Mouse (Mus musculus) E14TG2a.4 (cell line): Measurements from ENCODE around the gene Actr1b.

Experiments used
- H3K27me3 ChIP-seq: 2 replicates; pipeline ENCODE4 v1.6.1; 2014; ENCODE audit warnings: low read length, control low read depth; ENCODE audit not compliant: insufficient read depth
- H3K36me3 ChIP-seq: 2 replicates; pipeline ENCODE4 v1.6.1; 2014; ENCODE audit warnings: low read length, control low read depth; ENCODE audit not compliant: insufficient read depth
- H3K4me1 ChIP-seq: replicated peaks from 2 replicates; pipeline ENCODE4 v1.6.1; 2014; ENCODE audit warnings: low read depth, low read length, control low read depth
- H3K4me3 ChIP-seq: replicated peaks from 2 replicates; pipeline ENCODE4 v1.5.1; 2014; ENCODE audit warnings: mild to moderate bottlenecking, low read length
- H3K9me3 ChIP-seq: 2 replicates; pipeline ENCODE4 v1.6.1; 2014; ENCODE audit warnings: low read length, control low read depth
- CTCF ChIP-seq: conservative IDR thresholded peaks from 2 replicates; pipeline ENCODE4 v1.5.1; 2014; ENCODE audit warnings: low read length
- NANOG ChIP-seq: IDR thresholded peaks from 2 replicates; pipeline ENCODE4 v1.6.1; 2014; ENCODE audit warnings: borderline replicate concordance, low read length, mixed read lengths
- POU5F1 ChIP-seq: IDR thresholded peaks from 2 replicates; pipeline ENCODE4 v1.6.1; 2014; ENCODE audit warnings: low read length, borderline replicate concordance

Actr1b gene

GRCm38 (mm10) chr1:36714311-36714710 is at the start of gene Actr1b:
Gene Actr1b, minus strand, starts transcription at chr1:36714422.
- no peak for TF ChIP-seq CTCF
- no peak for TF ChIP-seq POU5F1
- TF ChIP-seq NANOG, result no peak
- Histone ChIP-seq H3K27me3 (no peaks in the 10 kb centered on the region), H3K9me3 (peaks cover 11% of the 10 kb centered on the region), H3K4me1 (peaks cover 5% of the 10 kb centered on the region; the same call in 1 of the 2 replicates), H3K36me3 (no peaks in the 10 kb centered on the region), H3K4me3 (no peak within 1 kb of the TSS)

- no peaks in the 10 kb centered on the region for H3K9me3 ChIP-seq
- peaks cover 56% of the 10 kb centered on the region for H3K27me3 ChIP-seq
- H3K36me3 ChIP-seq, result no peaks in the 10 kb centered on the region
- H3K4me3 ChIP-seq, result no peak within 1 kb of the TSS
- peaks cover 39% of the 10 kb centered on the region for H3K4me1 ChIP-seq
- TF ChIP-seq CTCF (no peak), NANOG (no peak), POU5F1 (no peak)
These were observed 47.3 kb upstream of the Actr1b start, which contains the start of gene Zap70 for GRCm38 (mm10) chr1:36761568-36761967. Gene Zap70, plus strand, starts transcription at chr1:36761798.

- TF ChIP-seq POU5F1 (no peak), NANOG (no peak), CTCF (no peak)
- Histone ChIP-seq H3K9me3 (no peaks in the 10 kb centered on the region), H3K4me1 (peaks cover 37% of the 10 kb centered on the region), H3K4me3 (no peak overlapping the region), H3K27me3 (peaks cover 57% of the 10 kb centered on the region), H3K36me3 (no peaks in the 10 kb centered on the region)
These were observed 46.8 kb upstream of the Actr1b start for GRCm38 (mm10) chr1:36761061-36761460.

GRCm38 (mm10) chr1:36760401-36760800 is 46.2 kb upstream of the Actr1b start:
- Histone ChIP-seq H3K27me3 (peaks cover 51% of the 10 kb centered on the region), H3K9me3 (no peaks in the 10 kb centered on the region), H3K36me3 (no peaks in the 10 kb centered on the region), H3K4me1 (peaks cover 37% of the 10 kb centered on the region), H3K4me3 (no peak overlapping the region)
- no peak for TF ChIP-seq CTCF
- no peak for TF ChIP-seq NANOG
- TF ChIP-seq POU5F1, result no peak

GRCm38 (mm10) chr1:36759076-36759475 is 44.9 kb upstream of the Actr1b start:
- Histone ChIP-seq H3K9me3 (no peaks in the 10 kb centered on the region), H3K4me1 (peaks cover 37% of the 10 kb centered on the region), H3K36me3 (no peaks in the 10 kb centered on the region), H3K4me3 (peak overlapping the region; percentile 68), H3K27me3 (peaks cover 49% of the 10 kb centered on the region)
- no peak for TF ChIP-seq POU5F1
- TF ChIP-seq CTCF, result no peak
- no peak for TF ChIP-seq NANOG

GRCm38 (mm10) chr1:36758553-36758952 is 44.3 kb upstream of the Actr1b start:
- H3K4me1 ChIP-seq, result peaks cover 37% of the 10 kb centered on the region
- TF ChIP-seq NANOG, result no peak
- no peaks in the 10 kb centered on the region for H3K9me3 ChIP-seq
- peak overlapping the region; percentile 68 for H3K4me3 ChIP-seq
- no peaks in the 10 kb centered on the region for H3K36me3 ChIP-seq
- H3K27me3 ChIP-seq, result peaks cover 46% of the 10 kb centered on the region

GRCm38 (mm10) chr1:36753932-36754675 is 39.9 kb upstream of the Actr1b start:
- Histone ChIP-seq H3K27me3 (peaks cover 18% of the 10 kb centered on the region), H3K9me3 (no peaks in the 10 kb centered on the region), H3K4me1 (peaks cover 17% of the 10 kb centered on the region), H3K36me3 (no peaks in the 10 kb centered on the region), H3K4me3 (no peak overlapping the region)
- TF ChIP-seq POU5F1 (no peak), CTCF (no peak), NANOG (no peak)

- no peak overlapping the region for H3K4me3 ChIP-seq
- TF ChIP-seq NANOG (no peak), CTCF (peak; percentile 88), POU5F1 (no peak)
- H3K9me3 ChIP-seq, result no peaks in the 10 kb centered on the region
- H3K4me1 ChIP-seq, result peaks cover 23% of the 10 kb centered on the region
- H3K36me3 ChIP-seq, result no peaks in the 10 kb centered on the region
- peaks cover 25% of the 10 kb centered on the region for H3K27me3 ChIP-seq
These were observed 32.2 kb upstream of the Actr1b start for GRCm38 (mm10) chr1:36746452-36746851.

GRCm38 (mm10) chr1:36745661-36746060 is 31.4 kb upstream of the Actr1b start:
- TF ChIP-seq POU5F1 (no peak), CTCF (no peak), NANOG (no peak)
- peaks cover 23% of the 10 kb centered on the region for H3K4me1 ChIP-seq
- H3K36me3 ChIP-seq, result no peaks in the 10 kb centered on the region
- H3K9me3 ChIP-seq, result no peaks in the 10 kb centered on the region
- H3K27me3 ChIP-seq, result peaks cover 31% of the 10 kb centered on the region
- no peak overlapping the region for H3K4me3 ChIP-seq
